Mouse (Mus musculus) liver, embryonic 11.5 days (tissue): ENCODE results near the gene Cep104. TPM values are rescaled to one million over a fixed set of nuclear protein-coding genes. Genes with fewer than 3 reads are reported as not detected.
A peak's percentile ranks its signal among the peaks of the same experiment; 100 is the strongest.

Experiments used
- ATAC-seq: fragments of 200-750 bp; cut with Nextera tagmentation; replicated peaks from 2 replicates; pipeline ENCODE4 v1.8.0; 2017; ENCODE audit warnings: moderate number of reproducible peaks, mild to moderate bottlenecking, moderate TSS enrichment, moderate library complexity; ENCODE audit not compliant: low FRiP score
- DNase-seq: peaks from one replicate; pipeline ENCODE4 v3.0.0-alpha.2; 2017; ENCODE audit warnings: low spot score
- H3K27ac ChIP-seq: fragments of 300-500 bp; sonication (generic); 2 replicates; pipeline ENCODE4 v1.5.1; 2014; ENCODE audit warnings: mild to moderate bottlenecking, low read depth, low read length, control low read depth
- H3K27me3 ChIP-seq: fragments of 300-500 bp; sonication (generic); replicated peaks from 2 replicates; pipeline ENCODE4 v1.6.1; 2014; ENCODE audit warnings: low read length, mixed read lengths; ENCODE audit not compliant: control insufficient read depth, insufficient read depth
- H3K36me3 ChIP-seq: fragments of 300-500 bp; sonication (generic); 2 replicates; pipeline ENCODE4 v1.6.1; 2014; ENCODE audit warnings: mild to moderate bottlenecking, low read length, moderate library complexity, mixed read lengths; ENCODE audit not compliant: control insufficient read depth, insufficient read depth
- H3K4me1 ChIP-seq: fragments of 300-500 bp; sonication (generic); replicated peaks from 2 replicates; pipeline ENCODE4 v1.6.1; 2014; ENCODE audit warnings: low read length, mixed read lengths; ENCODE audit not compliant: control insufficient read depth, insufficient read depth
- H3K4me2 ChIP-seq: fragments of 300-500 bp; sonication (generic); 2 replicates; pipeline ENCODE4 v1.6.1; 2014; ENCODE audit warnings: mild to moderate bottlenecking, control low read depth, moderate library complexity
- H3K4me3 ChIP-seq: fragments of 300-500 bp; sonication (generic); 2 replicates; pipeline ENCODE4 v1.5.1; 2014; ENCODE audit warnings: low read depth, low read length, control low read depth
- H3K9ac ChIP-seq: fragments of 300-500 bp; sonication (generic); 2 replicates; pipeline ENCODE4 v1.6.1; 2014; ENCODE audit warnings: low read depth, low read length, control low read depth
- H3K9me3 ChIP-seq: fragments of 300-500 bp; sonication (generic); 2 replicates; pipeline ENCODE4 v1.6.1; 2016; ENCODE audit warnings: low read length, inconsistent platforms, mixed read lengths; ENCODE audit not compliant: control insufficient read depth
- WGBS: fragments of 180-500 bp; shearing (Covaris S2); extraction: QIAGEN DNeasy Blood & Tissue Kit; methylation state at CpG from one replicate; pipeline ENCODE4 v1.1.7; 2014; 5-methylcytosine and 5-hydroxymethylcytosine counted together
- polyA plus RNA-seq: library from polyadenylated mRNA; unstranded; fragments of >200 nt; fragmentation: Nextera tagmentation; extraction: Ambion mirVana; gene quantifications from 2 replicates; pipeline ENCODE4 v1.2.1, GENCODE M21; 2014

The Cep104 gene
- polyA plus RNA-seq, 1 experiment from 2014 or later, result 14.3 TPM

GRCm38 (mm10) chr4:153975292-153975662, 283 bp downstream of the Cep104 start:
- 1% methylated on average over 33 of the region's 33 CpGs for WGBS
- Histone ChIP-seq H3K27me3 (no peaks in the 10 kb centered on the region), H3K9me3 (no peaks in the 10 kb centered on the region), H3K4me3 (peak overlapping the region; percentile 96), H3K27ac (peak overlapping the region; percentile 68), H3K4me2 (peak overlapping the region; percentile 85), H3K36me3 (peaks cover 3% of the 10 kb centered on the region; the same call in 1 of the 2 replicates), H3K9ac (peak overlapping the region; percentile 90), H3K4me1 (peaks cover 13% of the 10 kb centered on the region)
- DNase-seq (no peak), ATAC-seq (peak; percentile 70)

- Histone ChIP-seq H3K36me3 (peaks cover 3% of the 10 kb centered on the region; the same call in 1 of the 2 replicates), H3K9ac (peak overlapping the region; percentile 90), H3K4me2 (peak overlapping the region; percentile 85), H3K27ac (no peak overlapping the region), H3K4me1 (peaks cover 13% of the 10 kb centered on the region), H3K9me3 (no peaks in the 10 kb centered on the region), H3K27me3 (no peaks in the 10 kb centered on the region), H3K4me3 (peak overlapping the region; percentile 96)
- ATAC-seq, result no peak
- DNase-seq, result no peak
- WGBS, result 35% methylated on average over 6 of the region's 6 CpGs
These were observed 774 bp downstream of the Cep104 start for GRCm38 (mm10) chr4:153975768-153976167.

GRCm38 (mm10) chr4:153979243-153979642, 4.2 kb downstream of the Cep104 start:
- Histone ChIP-seq H3K4me3 (no peak overlapping the region), H3K36me3 (peaks cover 9% of the 10 kb centered on the region; the same call in 1 of the 2 replicates), H3K9ac (no peak overlapping the region), H3K4me2 (no peak overlapping the region), H3K27me3 (no peaks in the 10 kb centered on the region), H3K9me3 (no peaks in the 10 kb centered on the region), H3K27ac (no peak overlapping the region), H3K4me1 (peaks cover 6% of the 10 kb centered on the region)
- ATAC-seq (no peak), DNase-seq (no peak)
- WGBS, result 86% methylated on average over 10 of the region's 10 CpGs

- no peak for DNase-seq
- WGBS, result 84% methylated on average over 11 of the region's 11 CpGs
- Histone ChIP-seq H3K4me1 (peaks cover 6% of the 10 kb centered on the region), H3K4me2 (no peak overlapping the region), H3K9me3 (no peaks in the 10 kb centered on the region), H3K4me3 (no peak overlapping the region), H3K27me3 (no peaks in the 10 kb centered on the region), H3K27ac (no peak overlapping the region), H3K9ac (no peak overlapping the region), H3K36me3 (peaks cover 13% of the 10 kb centered on the region; the same call in 1 of the 2 replicates)
- ATAC-seq, result no peak
These were observed 5.5 kb downstream of the Cep104 start for GRCm38 (mm10) chr4:153980470-153980869.

- Histone ChIP-seq H3K9ac (no peak overlapping the region), H3K4me1 (no peaks in the 10 kb centered on the region), H3K27ac (no peak overlapping the region), H3K9me3 (no peaks in the 10 kb centered on the region), H3K36me3 (peaks cover 49% of the 10 kb centered on the region), H3K4me3 (no peak overlapping the region), H3K27me3 (no peaks in the 10 kb centered on the region), H3K4me2 (no peak overlapping the region)
- WGBS, result 90% methylated on average over 10 of the region's 10 CpGs
- ATAC-seq (no peak), DNase-seq (no peak)
These were observed 17.7 kb downstream of the Cep104 start for GRCm38 (mm10) chr4:153992715-153993114.

- WGBS, result 85% methylated on average over 8 of the region's 8 CpGs
- no peak for ATAC-seq
- Histone ChIP-seq H3K27me3 (no peaks in the 10 kb centered on the region), H3K4me2 (no peak overlapping the region), H3K4me3 (no peak overlapping the region), H3K27ac (no peak overlapping the region), H3K36me3 (peaks cover 47% of the 10 kb centered on the region), H3K9me3 (no peaks in the 10 kb centered on the region), H3K4me1 (no peaks in the 10 kb centered on the region), H3K9ac (no peak overlapping the region)
- DNase-seq, result no peak
These were observed 18.5 kb downstream of the Cep104 start for GRCm38 (mm10) chr4:153993505-153993904.

GRCm38 (mm10) chr4:154005488-154005887, 30.5 kb downstream of the Cep104 start:
- WGBS, result 94% methylated on average over 5 of the region's 5 CpGs
- ATAC-seq, result no peak
- H3K27me3 ChIP-seq, result no peaks in the 10 kb centered on the region
- no peak overlapping the region for H3K4me2 ChIP-seq
- H3K9ac ChIP-seq, result no peak overlapping the region
- H3K27ac ChIP-seq, result no peak overlapping the region
- H3K4me1 ChIP-seq, result no peaks in the 10 kb centered on the region
- peaks cover 19% of the 10 kb centered on the region for H3K36me3 ChIP-seq
- no peak overlapping the region for H3K4me3 ChIP-seq
- DNase-seq, result no peak
- no peaks in the 10 kb centered on the region for H3K9me3 ChIP-seq

- no peak overlapping the region for H3K27ac ChIP-seq
- no peak overlapping the region for H3K4me3 ChIP-seq
- ATAC-seq, result no peak
- no peaks in the 10 kb centered on the region for H3K4me1 ChIP-seq
- no peak overlapping the region for H3K9ac ChIP-seq
- WGBS, result 94% methylated on average over 6 of the region's 6 CpGs
- no peak overlapping the region for H3K4me2 ChIP-seq
- H3K9me3 ChIP-seq, result no peaks in the 10 kb centered on the region
- DNase-seq, result no peak
- no peaks in the 10 kb centered on the region for H3K27me3 ChIP-seq
- peaks cover 19% of the 10 kb centered on the region for H3K36me3 ChIP-seq
These were observed 31.3 kb downstream of the Cep104 start for GRCm38 (mm10) chr4:154006264-154006663.

GRCm38 (mm10) chr4:154007759-154008158, 32.8 kb downstream of the Cep104 start:
- no peak overlapping the region for H3K9ac ChIP-seq

More at GRCm38 (mm10) chr4:154007759-154008158, 32.8 kb downstream of the Cep104 start:
- Histone ChIP-seq H3K27me3 (no peaks in the 10 kb centered on the region), H3K36me3 (peaks cover 13% of the 10 kb centered on the region), H3K4me1 (peaks cover 3% of the 10 kb centered on the region), H3K9me3 (no peaks in the 10 kb centered on the region), H3K4me3 (no peak overlapping the region), H3K4me2 (no peak overlapping the region), H3K27ac (no peak overlapping the region; the same call in 1 of the 2 replicates)
- 86% methylated on average over 4 of the region's 4 CpGs for WGBS
- no peak for ATAC-seq
- no peak for DNase-seq
